Mouse (Mus musculus) lung, postnatal 4 days (tissue): ENCODE data around the gene Aqp6.

ENCODE experiments used
- DNase-seq, 2 experiments: peaks; one replicate each; pipeline ENCODE4 v3.0.0; 2021

Gene Aqp6

GRCm38 (mm10) chr15:99600986-99601822 lies at the start of gene Aqp6:
Gene Aqp6 (plus strand): TSS chr15:99601400.
- DNase-seq = no peak

GRCm38 (mm10) chr15:99553767-99554166 lies 47.4 kb upstream of the Aqp6 start:
- DNase-seq = no peak

GRCm38 (mm10) chr15:99558947-99559346 lies 42.3 kb upstream of the Aqp6 start:
- DNase-seq = no peak

- no peak for DNase-seq
Measured at GRCm38 (mm10) chr15:99560246-99560645, 41.0 kb upstream of the Aqp6 start.

DNA sequence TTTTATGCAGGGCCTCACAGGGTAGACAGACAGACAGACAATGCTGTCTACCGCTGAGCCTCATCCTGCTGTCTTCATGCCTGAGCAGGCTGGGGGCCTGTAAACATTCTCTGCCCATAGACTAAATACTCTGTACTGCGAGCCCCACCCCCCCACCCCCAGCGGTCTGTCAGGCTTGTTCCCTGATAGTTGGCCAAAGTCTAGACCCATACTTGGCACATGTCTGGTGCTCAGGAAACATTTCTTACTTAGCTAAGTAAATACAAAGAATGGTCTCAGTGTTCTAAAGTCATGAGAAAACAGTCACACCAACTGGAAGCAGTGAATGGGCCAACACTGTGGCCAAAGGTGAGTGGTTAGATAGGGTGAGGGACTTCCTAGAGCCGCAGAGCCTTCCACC lies 33.8 kb upstream of the Aqp6 start:
- no peak for DNase-seq

DNA sequence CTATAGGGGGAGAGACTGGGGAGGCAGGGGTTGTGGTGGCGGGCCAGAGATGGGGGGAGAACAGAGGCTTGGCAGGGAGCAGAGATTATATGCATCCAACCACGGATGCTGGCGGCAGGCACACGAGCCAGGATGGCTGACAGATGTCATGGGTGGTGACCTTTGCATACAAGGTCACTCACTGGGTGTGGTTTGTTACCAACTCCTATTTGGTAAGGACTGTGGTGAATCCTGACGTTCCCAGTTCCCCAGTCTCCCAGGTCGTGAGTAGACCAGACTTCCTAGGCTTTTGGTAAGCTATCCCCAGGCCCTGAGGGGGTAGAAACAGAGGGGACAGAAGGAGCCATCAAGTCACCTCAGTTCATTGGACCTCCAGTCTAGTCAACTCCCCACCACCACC lies 32.5 kb upstream of the Aqp6 start:
- DNase-seq = no peak

GRCm38 (mm10) chr15:99569123-99569522 lies 32.1 kb upstream of the Aqp6 start:
- no peak for DNase-seq

DNA sequence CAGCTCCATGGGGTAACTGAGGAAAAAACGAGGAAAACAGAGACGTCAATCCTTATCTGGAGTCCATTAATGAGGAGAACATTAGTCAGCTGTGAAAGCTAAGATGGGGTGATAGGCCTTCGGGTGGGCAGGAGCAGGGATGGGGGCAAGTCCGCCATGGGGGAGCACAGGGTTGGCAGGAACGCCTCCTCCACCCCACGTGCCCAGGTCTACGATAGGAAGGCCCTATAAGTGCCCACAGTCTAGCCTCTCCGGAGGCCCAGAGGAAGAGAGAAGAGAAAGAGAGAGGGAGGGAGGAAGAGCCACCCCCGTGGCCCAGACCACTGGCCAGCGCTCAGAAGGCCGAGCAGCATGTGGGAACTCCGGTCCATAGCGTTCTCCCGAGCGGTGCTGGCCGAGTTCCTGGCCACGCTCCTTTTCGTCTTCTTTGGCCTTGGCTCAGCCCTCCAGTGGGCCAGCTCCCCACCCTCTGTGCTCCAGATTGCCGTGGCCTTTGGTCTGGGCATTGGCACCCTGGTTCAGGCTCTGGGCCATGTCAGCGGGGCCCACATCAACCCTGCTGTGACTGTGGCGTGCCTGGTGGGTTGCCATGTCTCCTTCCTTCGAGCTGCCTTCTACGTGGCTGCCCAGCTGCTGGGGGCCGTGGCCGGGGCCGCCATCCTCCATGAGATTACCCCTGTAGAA lies 22.3 kb upstream of the Aqp6 start, which contains the start of gene Aqp2:
Gene Aqp2 (plus strand): TSS at position 254 of the 684 bp plus-strand sequence.
- DNase-seq = no peak

GRCm38 (mm10) chr15:99583463-99584344 lies 17.5 kb upstream of the Aqp6 start:
- DNase-seq = peak; percentile 54 to 61

GRCm38 (mm10) chr15:99584407-99585202 lies 16.6 kb upstream of the Aqp6 start:
- peak; percentile 55 to 71 for DNase-seq

GRCm38 (mm10) chr15:99585741-99586140 lies 15.5 kb upstream of the Aqp6 start:
- DNase-seq = no peak

DNA sequence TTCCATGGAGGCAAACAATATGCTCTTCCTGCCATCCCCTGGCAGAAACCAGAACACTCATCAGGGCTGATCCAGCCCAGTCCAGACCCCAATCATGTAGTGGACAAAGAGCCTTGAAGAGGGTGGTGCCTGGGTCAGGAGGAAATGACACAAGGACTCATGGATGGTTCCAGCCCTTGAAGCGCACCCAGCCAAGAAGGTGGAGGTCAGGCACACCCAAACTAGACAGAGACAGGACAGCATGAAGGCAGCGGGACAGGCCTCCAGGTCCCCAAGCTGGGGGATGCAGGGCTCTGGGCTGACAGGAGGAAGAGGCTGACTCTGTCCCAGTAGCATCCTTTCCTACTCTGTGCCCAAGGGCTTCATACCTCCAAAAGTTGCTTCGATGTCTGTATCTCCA lies 14.7 kb upstream of the Aqp6 start:
- no peak for DNase-seq

DNA sequence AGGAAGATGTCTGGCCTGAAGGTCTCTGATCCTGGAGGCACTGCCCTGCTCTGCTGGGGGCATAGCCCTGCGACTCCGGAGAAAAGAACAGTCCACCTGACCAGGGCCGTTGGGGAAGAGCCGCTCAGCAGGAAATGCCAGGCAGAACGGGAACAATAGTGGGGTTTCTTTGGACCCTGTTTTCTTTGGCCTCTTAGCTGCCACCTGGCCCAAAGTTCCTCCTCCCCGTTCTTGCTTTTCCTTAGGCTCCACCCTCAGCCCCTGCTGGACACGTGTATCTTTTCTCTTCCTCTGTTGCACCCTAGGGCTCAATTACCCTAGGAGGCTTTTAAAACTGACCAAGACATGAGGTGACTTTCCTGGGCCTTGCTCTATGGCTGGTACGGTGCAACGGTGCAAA lies 12.0 kb upstream of the Aqp6 start:
- no peak for DNase-seq

DNA sequence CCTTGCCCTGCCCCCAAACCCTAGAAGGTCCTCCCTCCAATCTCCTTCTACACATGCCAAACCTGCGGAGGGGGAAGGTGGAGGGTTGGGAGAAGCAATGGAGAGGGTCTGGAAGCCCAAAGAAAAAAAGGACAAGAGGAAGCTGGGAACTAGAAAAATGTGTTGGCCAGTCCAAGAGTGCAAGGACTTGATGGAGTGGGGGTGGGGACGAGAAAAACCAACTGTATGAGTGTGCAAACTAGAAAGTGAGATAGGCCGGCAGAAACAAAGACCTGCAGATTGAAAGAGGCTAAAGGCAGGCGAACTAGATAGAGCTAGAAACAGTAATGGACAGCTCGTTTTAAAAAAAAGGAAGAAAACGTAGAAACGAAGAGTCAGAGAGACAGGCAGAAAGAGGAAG lies 11.5 kb upstream of the Aqp6 start:
- no peak for DNase-seq

- peak; percentile 56 to 81 for DNase-seq
Measured at GRCm38 (mm10) chr15:99590429-99591084, 10.6 kb upstream of the Aqp6 start, which contains the start of gene Aqp5. Gene Aqp5 (plus strand): TSS chr15:99590782.

DNA sequence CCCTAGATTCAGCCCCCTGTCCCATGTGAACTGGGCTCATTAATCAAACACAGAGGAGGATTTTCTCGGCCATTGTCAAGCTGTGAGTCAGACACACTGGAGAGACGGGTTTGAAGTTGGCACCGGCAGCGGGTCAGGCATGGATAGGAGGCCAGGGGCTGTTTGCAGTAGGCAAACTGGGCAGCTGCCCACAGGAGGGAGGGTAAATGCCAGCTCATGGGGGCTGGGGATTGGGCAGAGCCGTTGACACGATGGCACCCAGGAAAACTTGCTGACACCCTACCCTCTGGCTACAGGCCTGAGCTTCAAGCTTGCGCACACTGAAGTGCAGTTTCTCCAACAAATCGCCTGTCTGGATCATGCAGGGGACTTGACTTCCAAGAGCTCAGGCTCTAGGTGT lies 9.0 kb upstream of the Aqp6 start:
- DNase-seq = peak; percentile 52 to 74

- DNase-seq = no peak
Measured at GRCm38 (mm10) chr15:99592877-99593276, 8.3 kb upstream of the Aqp6 start.

DNA sequence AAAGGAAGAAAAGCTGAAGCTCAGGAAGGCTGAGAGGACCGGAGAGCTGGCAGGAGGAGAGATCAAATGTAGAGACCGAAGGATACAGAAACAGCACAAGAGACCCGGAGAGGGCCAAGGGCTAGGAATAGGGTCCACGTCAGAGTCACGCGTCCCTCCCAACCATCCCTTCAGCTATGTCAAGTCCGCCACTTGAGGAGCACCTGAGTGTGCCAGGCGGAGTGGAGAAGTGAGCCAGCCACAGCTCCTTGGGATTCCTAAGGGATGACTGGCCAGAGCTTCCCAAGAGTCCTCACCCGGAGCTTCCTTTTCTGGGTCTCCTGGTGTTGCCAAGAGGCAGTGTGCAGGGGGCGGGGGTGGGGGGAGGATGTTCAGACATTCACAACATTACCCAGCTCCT lies 6.2 kb upstream of the Aqp6 start:
- peak; percentile 63 to 87 for DNase-seq

- peak; percentile 87 to 89 for DNase-seq
Measured at GRCm38 (mm10) chr15:99596056-99596687, 5.0 kb upstream of the Aqp6 start.

GRCm38 (mm10) chr15:99596841-99597240 lies 4.4 kb upstream of the Aqp6 start:
- DNase-seq = no peak

GRCm38 (mm10) chr15:99597596-99597995 lies 3.6 kb upstream of the Aqp6 start:
- DNase-seq = no peak
